Mouse (Mus musculus): ENCODE results near the gene Gtf2a1l.

Gtf2a1l gene

GRCm38 (mm10) chr17:88653375-88653769 lies 15.1 kb upstream of the Gtf2a1l start:
- DNase-seq (ENCODE audit: low read depth, low spot score), result no peak

- DNase-seq (ENCODE audit: low read depth, low spot score), result no peak
These were observed 9.9 kb upstream of the Gtf2a1l start for GRCm38 (mm10) chr17:88658510-88658909.

GRCm38 (mm10) chr17:88666076-88666475 lies 2.4 kb upstream of the Gtf2a1l start:
- DNase-seq (ENCODE audit: low read depth, low spot score), result no peak

- no peak for DNase-seq (ENCODE audit: low read depth, low spot score)
These were observed 1.5 kb downstream of the Gtf2a1l start for GRCm38 (mm10) chr17:88669921-88670320.

GRCm38 (mm10) chr17:88670800-88671199 lies 2.3 kb downstream of the Gtf2a1l start:
- DNase-seq (ENCODE audit: low read depth, low spot score), result no peak

GRCm38 (mm10) chr17:88675310-88676309 lies 7.2 kb downstream of the Gtf2a1l start:
- DNase-seq (ENCODE audit: low read depth, low spot score), result no peak

- DNase-seq (ENCODE audit: low read depth, low spot score), result no peak
These were observed 19.8 kb downstream of the Gtf2a1l start for GRCm38 (mm10) chr17:88688226-88688625.

GRCm38 (mm10) chr17:88696656-88697333 lies 28.3 kb downstream of the Gtf2a1l start:
- no peak for DNase-seq (ENCODE audit: low read depth, low spot score)

- DNase-seq (ENCODE audit: low read depth, low spot score), result no peak
These were observed 32.4 kb downstream of the Gtf2a1l start for GRCm38 (mm10) chr17:88700901-88701300.

GRCm38 (mm10) chr17:88702345-88702744 lies 33.9 kb downstream of the Gtf2a1l start:
- no peak for DNase-seq (ENCODE audit: low read depth, low spot score)

GRCm38 (mm10) chr17:88703112-88703511 lies 34.7 kb downstream of the Gtf2a1l start:
- no peak for DNase-seq (ENCODE audit: low read depth, low spot score)

GRCm38 (mm10) chr17:88706231-88706649 lies 37.8 kb downstream of the Gtf2a1l start:
- DNase-seq (ENCODE audit: low read depth, low spot score), result no peak

GRCm38 (mm10) chr17:88749646-88750045 lies 81.2 kb downstream of the Gtf2a1l start:
- no peak for DNase-seq (ENCODE audit: low read depth, low spot score)

- DNase-seq (ENCODE audit: low read depth, low spot score), result no peak
These were observed 84.5 kb downstream of the Gtf2a1l start for GRCm38 (mm10) chr17:88752827-88753471.

GRCm38 (mm10) chr17:88753472-88753857 lies 85.0 kb downstream of the Gtf2a1l start:
- DNase-seq (ENCODE audit: low read depth, low spot score), result no peak

- no peak for DNase-seq (ENCODE audit: low read depth, low spot score)
These were observed 87.3 kb downstream of the Gtf2a1l start for GRCm38 (mm10) chr17:88755776-88756175.

- no peak for DNase-seq (ENCODE audit: low read depth, low spot score)
These were observed 89.6 kb downstream of the Gtf2a1l start for GRCm38 (mm10) chr17:88758003-88758437.

- no peak for DNase-seq (ENCODE audit: low read depth, low spot score)
These were observed 95.1 kb downstream of the Gtf2a1l start for GRCm38 (mm10) chr17:88763396-88764135.

GRCm38 (mm10) chr17:88764136-88764485 lies 95.7 kb downstream of the Gtf2a1l start:
- no peak for DNase-seq (ENCODE audit: low read depth, low spot score)

Measured in retina, adult 2 months (tissue).